Mouse (Mus musculus): ENCODE measurements at regions not wholly inside any gene's neighbourhood (a gene's known extent, or its start where the extent isn't known, plus 50 kb on each side); places are given as distances from the start of the nearest gene placed in this dataset.
"Not testable (repeated sequence)": the region's sequence is repeated elsewhere in the genome, so short reads cannot be mapped to it uniquely, and the experiment has no call there.

DNA sequence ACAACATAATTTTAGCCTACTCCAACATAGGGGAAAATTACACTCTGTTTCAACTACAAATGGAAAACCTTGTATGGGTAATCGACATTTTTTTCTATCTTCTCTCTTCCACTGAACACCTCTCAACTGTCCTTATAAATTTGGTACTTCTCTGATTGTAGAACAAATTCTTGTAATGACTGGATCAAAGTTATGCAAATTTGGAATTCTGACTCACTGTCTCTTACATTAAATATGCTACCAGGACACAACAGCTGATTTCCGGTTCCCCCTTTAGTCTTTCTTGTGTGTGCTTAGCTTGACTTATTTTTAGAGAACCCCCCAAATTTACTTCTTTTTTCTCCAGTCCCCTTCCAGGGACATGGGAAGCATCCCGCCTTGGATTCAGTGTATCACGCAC is 68.2 kb upstream of the Slc44a3 start:
- Histone ChIP-seq H3K27me3 (replicated peaks; ENCODE audit: low read depth, poor library complexity, severe bottlenecking) (no peaks in the 10 kb centered on the region), H3K4me1 (peaks cover 20% of the 10 kb centered on the region), H3K36me3 (replicated peaks) (no peaks in the 10 kb centered on the region), H3K4me3 (no peak overlapping the region), H3K9me3 (no peaks in the 10 kb centered on the region), H3K27ac (replicated peaks) (no peak overlapping the region)
- 92% methylated on average over 4 of the region's 4 CpGs for WGBS
- DNase-seq (ENCODE audit: low spot score) = no peak

DNA sequence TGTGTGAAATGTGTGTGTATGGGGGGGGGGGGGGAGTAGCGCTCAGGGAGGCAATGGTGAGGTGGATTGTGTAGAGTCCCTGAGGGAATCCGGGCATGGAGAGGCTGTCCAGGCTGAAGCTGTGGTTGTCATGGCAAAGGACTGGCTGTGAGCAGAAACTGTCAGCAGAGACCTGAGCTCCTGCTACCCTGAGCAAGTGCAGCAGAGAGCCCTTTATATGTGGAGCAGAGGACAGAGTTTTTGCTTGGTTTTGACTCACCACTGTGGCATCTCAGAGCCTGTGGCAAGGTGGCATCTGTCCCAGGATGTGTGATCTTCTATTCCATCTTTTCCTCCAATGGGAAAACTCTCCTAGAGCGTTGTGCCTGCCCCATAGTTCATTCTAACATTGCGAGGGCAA is 65.8 kb upstream of the Slc44a3 start:
- Histone ChIP-seq H3K27me3 (replicated peaks; ENCODE audit: low read depth, poor library complexity, severe bottlenecking) (no peaks in the 10 kb centered on the region), H3K4me3 (no peak overlapping the region), H3K36me3 (replicated peaks) (no peaks in the 10 kb centered on the region), H3K4me1 (peaks cover 21% of the 10 kb centered on the region), H3K27ac (replicated peaks) (no peak overlapping the region), H3K9me3 (no peaks in the 10 kb centered on the region)
- WGBS = 80% methylated on average over 4 of the region's 4 CpGs
- DNase-seq (ENCODE audit: low spot score) = no peak

DNA sequence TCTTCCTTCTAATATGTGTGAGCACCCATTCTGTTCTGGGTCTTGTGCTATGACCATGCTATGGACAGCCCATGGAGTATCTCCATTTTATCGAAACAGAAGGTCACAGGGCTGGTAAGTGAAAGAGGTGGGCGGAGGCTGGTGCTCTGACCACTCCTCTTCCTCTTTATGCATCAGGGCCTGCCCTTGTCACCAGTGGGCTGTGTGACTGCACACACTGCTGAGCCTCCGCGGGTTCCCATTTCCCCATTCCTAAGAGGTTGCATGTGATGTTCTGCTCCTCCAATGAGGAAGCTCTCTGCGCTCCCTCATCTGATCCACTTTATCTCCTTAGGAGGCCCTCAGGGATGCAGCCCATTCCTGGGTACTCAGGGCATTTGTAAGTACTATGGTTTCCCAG is 65.0 kb upstream of the Slc44a3 start:
- no peak for DNase-seq (ENCODE audit: low spot score)
- H3K9me3 ChIP-seq = no peaks in the 10 kb centered on the region
- 88% methylated on average over 5 of the region's 5 CpGs for WGBS
- no peaks in the 10 kb centered on the region for H3K27me3 ChIP-seq (replicated peaks; ENCODE audit: low read depth, poor library complexity, severe bottlenecking)
- H3K4me1 ChIP-seq = peaks cover 20% of the 10 kb centered on the region
- H3K27ac ChIP-seq (replicated peaks) = no peak overlapping the region
- H3K36me3 ChIP-seq (replicated peaks) = no peaks in the 10 kb centered on the region
- no peak overlapping the region for H3K4me3 ChIP-seq

DNA sequence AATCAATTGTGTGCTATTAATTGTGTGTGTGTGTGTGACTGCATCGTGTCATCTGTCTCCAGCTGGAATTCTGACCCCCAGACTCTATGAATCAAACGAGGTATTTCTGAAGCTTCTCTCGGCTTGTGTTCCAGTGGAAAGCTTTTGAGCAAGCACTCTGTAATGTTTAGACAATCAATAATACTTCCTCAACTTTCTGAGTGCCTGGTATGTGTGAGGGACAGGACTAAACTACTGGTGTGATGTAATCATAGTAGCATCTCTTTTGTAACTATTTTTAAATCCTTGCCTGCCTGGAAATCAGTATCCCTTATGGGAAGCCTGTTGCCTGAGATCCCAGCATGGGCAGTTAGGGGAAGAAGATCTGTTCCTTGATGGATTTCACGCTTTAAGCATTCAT is 62.4 kb upstream of the Slc44a3 start:
- Histone ChIP-seq H3K4me3 (no peak overlapping the region), H3K4me1 (peaks cover 15% of the 10 kb centered on the region), H3K36me3 (replicated peaks) (no peaks in the 10 kb centered on the region), H3K9me3 (no peaks in the 10 kb centered on the region), H3K27me3 (replicated peaks; ENCODE audit: low read depth, poor library complexity, severe bottlenecking) (no peaks in the 10 kb centered on the region), H3K27ac (replicated peaks) (no peak overlapping the region)
- WGBS = 76% methylated on average over 4 of the region's 4 CpGs
- no peak for DNase-seq (ENCODE audit: low spot score)

DNA sequence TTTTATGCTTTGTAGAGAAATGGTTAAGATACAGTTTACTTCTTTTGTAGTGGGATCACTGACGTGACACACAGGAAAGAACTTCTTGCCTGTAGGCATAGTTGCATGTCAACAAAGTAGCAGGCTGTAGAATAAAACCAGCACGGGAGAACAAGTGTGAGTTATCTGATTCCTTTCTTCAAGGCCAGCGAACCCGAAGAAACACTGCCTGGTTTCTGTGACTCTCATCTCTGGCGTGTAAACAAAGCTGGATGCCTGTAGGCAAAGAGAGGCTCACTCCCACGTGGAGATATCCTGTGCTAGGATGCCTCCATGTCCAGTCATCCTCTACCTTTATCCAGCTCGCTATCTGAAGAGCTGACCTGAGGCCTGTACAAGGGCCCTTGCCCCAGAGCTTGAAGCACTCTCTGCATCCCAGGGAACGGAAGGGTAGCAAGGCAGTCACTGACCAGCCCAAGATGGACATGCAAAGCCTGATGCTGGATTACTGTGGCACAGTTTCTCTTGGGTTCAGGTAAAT is 61.5 kb upstream of the Slc44a3 start:
- Histone ChIP-seq H3K27ac (replicated peaks) (0 out of 2 replicates have a peak overlapping the region, but pooled peaks have one; percentile 20), H3K27me3 (replicated peaks; ENCODE audit: low read depth, poor library complexity, severe bottlenecking) (no peaks in the 10 kb centered on the region), H3K9me3 (no peaks in the 10 kb centered on the region), H3K4me3 (no peak overlapping the region), H3K4me1 (peaks cover 18% of the 10 kb centered on the region), H3K36me3 (replicated peaks) (no peaks in the 10 kb centered on the region)
- WGBS = 52% methylated on average over 8 of the region's 8 CpGs
- no peak for DNase-seq (ENCODE audit: low spot score)

DNA sequence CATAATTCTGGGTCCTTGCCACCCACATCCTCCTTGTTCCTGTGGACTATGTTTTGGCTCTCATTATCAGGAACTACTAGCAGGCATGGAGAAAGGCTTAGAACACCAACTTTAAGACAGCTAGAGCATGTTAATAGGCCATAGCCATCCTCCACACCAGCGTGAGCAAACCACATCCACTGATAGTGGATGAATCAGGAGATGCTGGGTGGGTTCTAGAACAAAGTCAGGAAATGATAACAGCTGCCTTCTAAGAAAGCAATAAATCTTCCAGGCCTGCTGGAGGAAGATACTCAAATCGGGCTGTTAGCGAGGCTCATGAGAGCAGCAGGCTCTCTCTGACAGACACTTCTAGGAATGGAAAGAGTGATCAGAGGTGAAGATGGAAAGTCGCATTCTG is 60.9 kb upstream of the Slc44a3 start:
- no peak overlapping the region for H3K4me3 ChIP-seq
- no peaks in the 10 kb centered on the region for H3K9me3 ChIP-seq
- no peaks in the 10 kb centered on the region for H3K36me3 ChIP-seq (replicated peaks)
- H3K4me1 ChIP-seq = peaks cover 23% of the 10 kb centered on the region
- no peak overlapping the region for H3K27ac ChIP-seq (replicated peaks)
- 87% methylated on average over 4 of the region's 4 CpGs for WGBS
- DNase-seq (ENCODE audit: low spot score) = no peak
- H3K27me3 ChIP-seq (replicated peaks; ENCODE audit: low read depth, poor library complexity, severe bottlenecking) = no peaks in the 10 kb centered on the region

DNA sequence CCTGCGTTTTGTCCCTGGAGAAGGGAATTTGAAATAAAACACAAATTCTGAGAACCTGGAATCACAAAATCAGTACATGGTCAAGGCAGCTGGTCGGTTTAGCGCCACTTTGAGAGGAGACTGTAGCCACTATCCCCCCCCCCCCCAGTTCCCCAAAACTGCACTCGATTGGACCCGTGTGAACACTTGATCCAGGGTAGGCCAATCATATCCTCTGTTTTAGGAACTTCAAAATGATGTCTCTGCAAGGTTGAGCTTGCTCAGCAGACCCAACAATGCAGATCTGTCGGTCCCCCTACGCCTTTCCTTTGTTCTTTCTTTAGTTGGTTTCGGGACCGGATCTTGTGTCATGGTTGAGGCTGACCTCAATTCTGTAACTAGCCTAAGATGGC is 57.3 kb upstream of the Slc44a3 start:
- Histone ChIP-seq H3K9me3 (no peaks in the 10 kb centered on the region), H3K27ac (replicated peaks) (peak overlapping the region; percentile 81), H3K27me3 (replicated peaks; ENCODE audit: low read depth, poor library complexity, severe bottlenecking) (no peaks in the 10 kb centered on the region), H3K4me3 (no peak overlapping the region), H3K4me1 (peaks cover 44% of the 10 kb centered on the region), H3K36me3 (replicated peaks) (no peaks in the 10 kb centered on the region)
- no peak for DNase-seq (ENCODE audit: low spot score)
- WGBS = 85% methylated on average over 9 of the region's 9 CpGs

DNA sequence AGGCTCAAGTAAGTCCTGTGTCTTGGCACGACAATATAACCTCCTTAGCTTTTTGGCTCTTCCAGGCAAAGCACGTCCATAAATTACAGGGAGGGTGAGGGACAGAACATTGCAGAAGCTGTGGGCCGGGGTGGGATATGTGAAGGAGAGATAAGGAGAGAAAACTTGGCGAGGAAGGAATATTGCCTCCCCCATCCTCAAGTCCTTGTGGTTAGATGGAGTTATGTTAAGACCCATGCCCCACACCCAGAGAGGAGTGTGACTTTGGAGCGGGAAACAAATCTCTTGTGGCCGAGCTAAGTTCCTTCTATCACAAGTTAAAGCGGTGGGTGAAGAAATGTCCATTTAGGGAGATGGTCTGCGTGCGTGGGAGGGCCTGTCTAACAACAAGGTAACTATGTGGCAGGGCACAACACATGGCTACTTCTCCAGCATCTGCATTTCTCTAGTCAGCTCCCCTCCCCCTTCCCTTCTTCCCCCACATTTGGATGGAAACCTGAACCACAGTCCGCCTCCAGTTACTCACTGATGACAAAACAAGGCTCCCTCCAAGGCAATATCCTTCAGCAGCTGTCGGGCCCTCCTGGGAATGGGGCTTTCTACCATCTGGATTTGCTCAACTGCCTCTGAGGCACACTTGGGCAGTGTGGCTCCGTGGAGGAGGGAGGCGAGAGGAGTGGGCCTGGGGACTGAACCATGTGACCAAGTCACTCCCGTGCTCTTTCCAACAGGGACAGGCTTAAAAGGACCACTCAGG is 56.7 kb upstream of the Slc44a3 start:
- DNase-seq (ENCODE audit: low spot score) = peak; percentile 91
- no peak overlapping the region for H3K4me3 ChIP-seq
- H3K27ac ChIP-seq (replicated peaks) = peak overlapping the region; percentile 81
- no peaks in the 10 kb centered on the region for H3K36me3 ChIP-seq (replicated peaks)
- no peaks in the 10 kb centered on the region for H3K9me3 ChIP-seq
- H3K27me3 ChIP-seq (replicated peaks; ENCODE audit: low read depth, poor library complexity, severe bottlenecking) = no peaks in the 10 kb centered on the region
- 48% methylated on average over 14 of the region's 14 CpGs for WGBS
- peaks cover 50% of the 10 kb centered on the region for H3K4me1 ChIP-seq

DNA sequence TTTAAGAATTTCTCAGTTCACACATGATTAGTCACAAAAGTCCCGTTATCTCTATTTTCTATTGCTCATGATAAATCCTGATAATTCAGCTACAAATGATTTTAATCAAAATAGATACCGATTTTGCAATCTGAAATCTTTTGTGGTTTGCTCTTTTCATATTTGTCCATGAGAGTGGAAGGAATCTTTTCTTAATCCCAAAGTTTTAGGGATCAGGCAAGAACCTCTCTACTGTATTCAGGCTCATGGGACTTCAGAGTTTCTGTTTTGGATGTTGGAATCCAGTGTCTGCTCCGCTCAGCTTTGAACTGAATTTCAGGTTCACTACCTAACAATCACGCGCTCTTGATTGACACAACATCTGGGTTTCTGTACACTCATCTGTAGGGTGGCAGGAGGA is 53.1 kb upstream of the Slc44a3 start:
- no peak for DNase-seq (ENCODE audit: low spot score)
- Histone ChIP-seq H3K9me3 (no peaks in the 10 kb centered on the region), H3K27ac (replicated peaks) (no peak overlapping the region), H3K27me3 (replicated peaks; ENCODE audit: low read depth, poor library complexity, severe bottlenecking) (no peaks in the 10 kb centered on the region), H3K36me3 (replicated peaks) (no peaks in the 10 kb centered on the region), H3K4me1 (peaks cover 52% of the 10 kb centered on the region), H3K4me3 (no peak overlapping the region)
- WGBS = 90% methylated on average over 5 of the region's 5 CpGs

DNA sequence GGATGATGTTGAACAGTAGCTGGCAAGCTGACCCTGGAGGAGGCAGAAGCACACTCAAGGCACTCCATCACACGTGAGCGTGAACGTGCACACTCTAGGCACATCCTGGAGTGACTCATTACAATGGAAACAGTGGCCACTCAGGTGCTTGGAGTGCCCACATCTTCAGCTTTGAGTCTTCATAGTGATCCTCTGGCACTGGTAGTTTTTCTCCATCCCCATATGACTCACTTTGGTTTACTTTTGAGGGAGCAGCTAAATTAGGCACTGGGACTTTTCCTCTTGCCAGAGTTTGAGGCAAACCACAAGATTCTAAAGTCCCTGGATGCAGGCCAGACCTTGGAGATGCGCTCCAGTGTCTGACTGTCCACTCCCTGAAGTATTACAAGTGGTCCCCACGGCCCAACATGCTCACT is 52.5 kb upstream of the Slc44a3 start:
- DNase-seq (ENCODE audit: low spot score) = no peak
- H3K4me3 ChIP-seq = no peak overlapping the region
- H3K9me3 ChIP-seq = no peaks in the 10 kb centered on the region
- WGBS = 89% methylated on average over 5 of the region's 5 CpGs
- peak overlapping the region; percentile 63 for H3K27ac ChIP-seq (replicated peaks)
- H3K4me1 ChIP-seq = peaks cover 51% of the 10 kb centered on the region
- H3K27me3 ChIP-seq (replicated peaks; ENCODE audit: low read depth, poor library complexity, severe bottlenecking) = no peaks in the 10 kb centered on the region
- H3K36me3 ChIP-seq (replicated peaks) = no peaks in the 10 kb centered on the region

DNA sequence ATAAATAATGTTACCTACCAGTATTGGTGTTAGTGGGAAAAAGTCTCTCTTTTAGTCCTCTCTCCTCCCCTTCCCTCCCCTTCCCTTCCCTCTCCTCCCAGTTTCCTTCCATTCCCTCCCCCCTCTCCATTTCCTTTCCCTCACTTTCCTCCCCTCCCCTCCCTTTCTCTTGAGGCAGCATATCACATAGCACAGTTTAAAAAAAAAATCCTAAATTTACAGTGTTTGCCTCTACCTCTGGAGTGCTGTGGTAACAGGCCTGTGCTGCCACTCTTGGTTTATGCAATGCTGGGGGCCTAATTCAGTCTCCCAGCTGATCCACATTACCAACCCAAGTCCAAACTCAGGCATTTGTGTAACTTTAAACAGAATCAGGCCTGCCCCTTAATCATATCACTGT is 52.1 kb upstream of the Slc44a3 start:
- H3K27me3 ChIP-seq (replicated peaks; ENCODE audit: low read depth, poor library complexity, severe bottlenecking) = no peaks in the 10 kb centered on the region
- no peak for DNase-seq (ENCODE audit: low spot score)
- H3K27ac ChIP-seq (replicated peaks) = peak overlapping the region; percentile 63
- no peaks in the 10 kb centered on the region for H3K36me3 ChIP-seq (replicated peaks)
- H3K4me3 ChIP-seq = no peak overlapping the region
- no peaks in the 10 kb centered on the region for H3K9me3 ChIP-seq
- peaks cover 46% of the 10 kb centered on the region for H3K4me1 ChIP-seq

DNA sequence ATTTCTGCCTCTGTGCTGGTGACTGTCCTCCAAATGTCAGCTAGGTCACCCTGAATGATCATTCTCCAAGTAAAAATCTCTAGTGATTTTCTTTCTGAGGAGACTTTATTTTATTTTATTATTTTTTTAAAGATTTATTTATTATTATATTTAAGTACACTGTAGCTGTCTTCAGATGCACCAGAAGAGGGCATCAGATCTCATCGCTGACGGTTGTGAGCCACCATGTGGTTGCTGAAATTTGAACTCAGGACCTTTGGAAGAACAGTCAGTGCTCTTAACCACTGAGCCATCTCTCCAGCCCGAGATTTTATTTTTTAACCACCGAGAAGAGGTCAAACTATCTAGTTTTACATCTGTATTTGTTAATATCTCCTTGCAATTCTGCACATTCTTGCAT is 50.5 kb upstream of the Slc44a3 start:
- not testable (repeated sequence) for H3K9me3 ChIP-seq; H3K36me3 ChIP-seq (replicated peaks); DNase-seq (ENCODE audit: low spot score); H3K4me3 ChIP-seq; H3K27ac ChIP-seq (replicated peaks); H3K27me3 ChIP-seq (replicated peaks; ENCODE audit: low read depth, poor library complexity, severe bottlenecking)
- H3K4me1 ChIP-seq = peaks cover 38% of the 10 kb centered on the region
- WGBS = 81% methylated on average over 4 of the region's 4 CpGs
